Mouse (Mus musculus) liver, adult (tissue): ENCODE results near the gene Ehd4.

ENCODE experiments used
- GATA4 ChIP-seq: IDR thresholded peaks from 2 replicates; pipeline ENCODE4 v1.6.1; 2014; ENCODE audit warnings: mild to moderate bottlenecking, low read length; ENCODE audit not compliant: insufficient replicate concordance

The Ehd4 gene

GRCm38 (mm10) chr2:120049632-120050274, 104.7 kb downstream of the Ehd4 start:
- no peak for TF ChIP-seq GATA4

GRCm38 (mm10) chr2:120048173-120048572, 106.2 kb downstream of the Ehd4 start:
- no peak for TF ChIP-seq GATA4

GRCm38 (mm10) chr2:120046486-120047310, 107.7 kb downstream of the Ehd4 start:
- no peak for TF ChIP-seq GATA4

GRCm38 (mm10) chr2:120044676-120045075, 109.7 kb downstream of the Ehd4 start:
- no peak for TF ChIP-seq GATA4

GRCm38 (mm10) chr2:120044101-120044603, 110.3 kb downstream of the Ehd4 start:
- TF ChIP-seq GATA4, result no peak

GRCm38 (mm10) chr2:120040991-120041390, 113.4 kb downstream of the Ehd4 start:
- TF ChIP-seq GATA4, result no peak
